Mouse (Mus musculus) embryonic fibroblast, embryonic 13.5 days (primary cell): ENCODE measurements around the gene Rgp1.

ENCODE experiments used
- CTCF ChIP-seq: IDR thresholded peaks from 2 replicates; pipeline ENCODE4 v1.5.1; 2011; ENCODE audit warnings: mild to moderate bottlenecking, control low read depth, low read length, moderate library complexity, borderline replicate concordance; ENCODE audit not compliant: insufficient read depth
- POLR2A ChIP-seq: IDR thresholded peaks from 2 replicates; pipeline ENCODE4 v1.6.1; 2011; ENCODE audit warnings: low read depth, mild to moderate bottlenecking, control low read depth, low read length, moderate library complexity

- TF ChIP-seq POLR2A, result peak; percentile 34
- no peak for TF ChIP-seq CTCF
Measured at GRCm38 (mm10) chr4:43587681-43588080, 9.2 kb downstream of the Rgp1 start.
